Mouse (Mus musculus): ENCODE results near the gene Cyb5r3.

Cyb5r3 gene

DNA sequence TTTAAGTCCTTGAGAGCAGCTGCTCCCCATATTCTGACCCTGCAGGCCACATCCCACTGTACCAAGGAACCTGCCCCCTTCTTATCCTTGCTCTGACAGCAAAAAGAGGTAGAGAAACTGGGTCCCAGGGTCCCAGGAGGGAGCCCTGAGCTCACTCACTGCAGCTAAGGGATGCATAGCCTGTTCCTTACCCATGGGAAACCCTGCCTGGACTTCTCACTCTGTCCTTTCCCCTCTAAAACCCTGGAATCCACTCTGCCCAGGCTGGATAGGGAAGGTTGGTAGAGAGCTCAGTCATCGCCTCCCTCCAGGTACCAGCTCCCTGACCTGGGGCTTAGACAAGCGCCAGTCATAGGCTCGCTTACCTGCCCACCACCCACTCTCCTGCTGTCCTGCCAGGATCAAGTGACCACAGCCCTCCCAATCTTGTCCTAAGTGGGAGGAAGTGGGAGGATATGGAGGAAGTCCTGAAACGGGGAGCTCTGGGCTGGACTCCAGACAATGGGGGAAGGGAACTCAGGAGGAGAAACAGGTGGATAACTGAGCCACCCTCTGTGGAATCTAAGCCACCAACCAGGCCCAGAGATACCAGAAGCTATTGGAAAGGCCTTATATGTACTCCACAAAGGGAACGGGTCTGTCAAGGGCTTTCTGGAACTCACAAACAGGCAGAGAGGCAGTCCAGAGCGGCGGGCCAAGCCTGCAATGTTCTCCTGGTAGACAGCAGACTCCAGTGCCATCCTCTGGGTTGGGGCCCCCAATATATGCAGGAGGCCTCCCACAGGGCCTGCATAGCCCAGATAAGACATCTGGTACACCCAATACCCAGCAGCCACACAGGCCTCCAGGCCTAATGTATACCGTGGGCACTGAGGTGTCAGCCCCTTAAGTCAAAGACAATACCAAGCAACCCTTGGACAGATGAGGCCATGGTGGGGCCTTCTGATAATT, 2.3 kb downstream of the Cyb5r3 start:
- DNase-seq (ENCODE audit: low spot score in 2 of 2), result peak; percentile 82 to 86

DNA sequence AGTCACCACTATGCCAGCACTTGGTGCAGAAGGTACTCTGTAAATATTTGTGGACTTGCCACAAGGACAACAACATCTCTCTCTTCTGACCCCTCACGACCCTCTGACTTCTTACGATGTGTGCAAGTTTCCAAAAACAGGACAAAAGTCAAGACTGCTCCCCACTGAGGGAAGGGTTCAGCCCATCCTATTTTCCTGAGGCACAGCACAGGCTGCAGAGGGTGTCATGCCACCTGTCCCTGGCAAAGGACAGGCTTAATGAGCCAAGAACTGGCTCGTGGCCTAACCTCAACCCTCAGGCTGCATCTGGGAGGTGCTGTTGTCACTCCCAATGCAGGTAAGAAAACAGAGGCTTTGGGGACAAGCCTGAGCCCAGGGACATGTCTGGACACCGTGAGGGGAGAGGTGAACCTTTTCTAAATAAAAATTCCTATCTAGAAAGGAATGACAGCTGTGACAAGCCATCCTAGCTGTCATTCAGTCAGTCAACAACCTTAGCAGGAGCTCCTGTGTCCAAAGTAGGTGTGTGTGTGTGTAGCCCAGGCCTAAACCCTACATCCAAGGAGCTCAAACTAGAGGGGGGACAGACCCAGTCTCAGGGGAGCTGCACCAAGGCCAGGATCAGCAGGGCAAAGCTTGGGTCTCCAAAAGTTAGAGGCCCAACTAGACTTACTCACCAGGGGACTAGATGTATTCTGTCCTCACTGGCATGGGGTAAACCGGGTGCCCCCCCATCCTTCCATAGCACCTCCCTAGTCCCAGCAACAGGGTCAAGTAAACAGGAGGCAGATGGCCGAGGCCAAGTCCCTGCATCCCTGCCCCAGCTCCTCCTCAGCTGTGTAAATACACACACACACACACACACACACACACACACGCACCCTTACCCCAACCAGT, 3.3 kb downstream of the Cyb5r3 start:
- DNase-seq (ENCODE audit: low spot score in 2 of 2), result peak in 1 of 2 experiments; percentile 67

DNA sequence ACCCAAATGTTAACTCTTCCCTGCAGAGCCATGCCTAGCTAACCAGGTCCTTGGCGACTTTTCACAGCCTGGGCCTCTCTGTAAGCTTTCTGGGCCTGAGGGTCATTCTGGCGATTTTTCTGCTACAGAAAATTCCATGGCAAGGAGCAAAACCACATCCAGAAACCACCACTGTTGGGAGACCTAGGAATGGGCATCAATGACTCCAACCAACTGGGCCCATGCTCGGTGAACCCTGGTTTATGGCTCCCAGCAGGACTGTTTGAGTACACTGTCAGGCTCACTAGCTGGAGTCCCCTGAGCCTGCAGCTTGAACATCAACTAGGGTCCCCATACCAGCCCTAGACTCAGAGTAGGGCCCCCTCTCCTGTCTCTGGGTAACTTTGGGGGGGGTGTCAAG, 4.1 kb downstream of the Cyb5r3 start:
- DNase-seq (ENCODE audit: low spot score in 2 of 2), result peak in 1 of 2 experiments; percentile 59

DNA sequence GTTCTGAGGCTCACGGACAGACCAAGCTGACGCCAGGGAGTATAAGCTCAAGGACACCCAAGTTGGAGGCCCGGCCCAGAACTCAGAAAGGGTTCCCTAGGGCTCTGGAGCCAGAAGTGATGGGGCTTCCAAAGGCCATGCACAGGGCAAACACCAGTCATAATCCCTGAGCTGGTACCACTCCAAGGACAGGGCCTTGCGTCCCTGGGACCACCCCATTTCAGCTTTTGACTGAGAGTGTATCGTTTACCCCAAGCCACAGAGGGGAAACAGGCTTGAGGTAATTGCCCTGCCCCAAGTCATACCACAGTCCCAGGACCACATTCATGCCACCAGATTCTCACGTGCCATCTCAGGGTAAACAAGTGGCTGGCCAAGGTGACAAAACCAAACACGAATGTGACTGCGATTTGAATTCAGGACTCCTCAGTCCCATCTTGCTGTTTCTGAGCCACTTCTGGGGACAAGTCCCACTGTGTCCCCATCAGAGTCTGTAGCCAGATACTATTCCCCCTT, 4.8 kb downstream of the Cyb5r3 start:
- DNase-seq (ENCODE audit: low spot score in 2 of 2), result peak in 1 of 2 experiments; percentile 59

- peak in 1 of 2 experiments; percentile 59 for DNase-seq (ENCODE audit: low spot score in 2 of 2)
Measured at GRCm38 (mm10) chr15:83167126-83167525, 5.3 kb downstream of the Cyb5r3 start.

- DNase-seq (ENCODE audit: low spot score in 2 of 2), result peak in 1 of 2 experiments; percentile 61
Measured at GRCm38 (mm10) chr15:83166642-83167041, 5.8 kb downstream of the Cyb5r3 start.

DNA sequence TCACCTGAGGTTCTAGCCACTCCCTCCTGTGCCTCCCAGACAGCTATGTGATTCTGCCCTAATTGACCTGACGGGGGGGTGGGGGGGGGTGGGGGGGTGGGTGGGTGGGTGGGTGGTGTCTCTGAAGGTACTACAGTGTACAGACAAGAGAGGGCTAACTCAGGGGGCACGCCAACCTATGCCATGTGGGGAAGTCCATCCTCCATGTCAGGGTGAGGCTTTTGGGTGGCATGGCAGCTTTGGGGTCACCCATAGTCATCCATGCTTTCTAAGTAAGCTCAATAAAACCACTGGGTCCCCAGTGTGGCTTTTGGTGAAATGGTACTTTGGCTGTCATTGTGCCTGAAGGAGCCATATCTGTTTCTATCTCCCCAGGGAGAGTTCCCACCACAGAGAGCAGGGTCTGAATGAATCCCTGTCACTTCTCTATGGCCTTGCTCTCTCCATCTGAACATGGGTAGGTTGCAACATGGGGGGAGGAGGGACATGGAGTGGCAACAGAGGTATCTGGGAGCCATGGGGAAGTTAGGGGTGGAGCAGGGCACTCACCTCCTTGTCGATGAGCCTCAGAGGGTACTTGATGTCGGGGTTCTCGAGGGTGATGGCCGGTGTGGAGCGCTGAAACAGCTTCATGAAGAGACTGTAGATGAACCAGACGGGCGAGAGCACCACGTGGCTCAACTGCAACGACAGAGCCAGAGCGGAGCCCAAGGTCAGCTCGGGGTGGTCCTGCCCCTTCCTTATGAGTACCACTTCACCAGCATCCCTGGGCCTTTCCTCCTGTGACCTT, 6.7 kb downstream of the Cyb5r3 start:
- peak in 1 of 2 experiments; percentile 59 for DNase-seq (ENCODE audit: low spot score in 2 of 2)

- DNase-seq (ENCODE audit: low spot score in 2 of 2), result peak in 1 of 2 experiments; percentile 64
Measured at GRCm38 (mm10) chr15:83164971-83165471, 7.4 kb downstream of the Cyb5r3 start.

GRCm38 (mm10) chr15:83162818-83163485, 9.4 kb downstream of the Cyb5r3 start:
- peak in 1 of 2 experiments; percentile 51 for DNase-seq (ENCODE audit: low spot score in 2 of 2)

- no peak for DNase-seq (ENCODE audit: low spot score in 2 of 2)
Measured at GRCm38 (mm10) chr15:83162001-83162400, 10.4 kb downstream of the Cyb5r3 start.

- DNase-seq (ENCODE audit: low spot score in 2 of 2), result no peak
Measured at GRCm38 (mm10) chr15:83161062-83161748, 11.2 kb downstream of the Cyb5r3 start.

- DNase-seq (ENCODE audit: low spot score in 2 of 2), result no peak
Measured at GRCm38 (mm10) chr15:83160561-83160960, 11.8 kb downstream of the Cyb5r3 start.

- DNase-seq (ENCODE audit: low spot score in 2 of 2), result no peak
Measured at GRCm38 (mm10) chr15:83159823-83160222, 12.6 kb downstream of the Cyb5r3 start.

- no peak for DNase-seq (ENCODE audit: low spot score in 2 of 2)
Measured at GRCm38 (mm10) chr15:83158587-83159160, 13.7 kb downstream of the Cyb5r3 start.

DNA sequence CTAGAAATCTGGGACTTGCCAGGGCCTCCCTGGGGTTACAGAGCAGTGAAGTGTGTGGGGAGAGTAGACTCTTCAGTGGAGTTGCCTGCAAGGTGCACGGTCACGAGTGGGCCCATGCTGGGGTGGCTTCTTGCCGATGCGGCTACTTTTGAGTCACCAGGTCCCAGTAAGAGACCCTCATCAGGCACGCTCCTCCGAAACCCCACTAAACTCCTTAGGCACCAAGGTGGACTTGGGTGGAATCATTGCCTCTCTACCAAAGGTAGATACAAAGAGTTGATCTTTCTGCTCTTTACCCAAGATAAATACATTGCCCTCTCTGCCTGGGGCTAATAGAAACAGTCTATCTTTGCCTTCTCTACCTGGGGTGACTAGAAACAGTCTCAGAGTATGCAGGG, 14.7 kb downstream of the Cyb5r3 start:
- no peak for DNase-seq (ENCODE audit: low spot score in 2 of 2)

GRCm38 (mm10) chr15:83156929-83157666, 15.3 kb downstream of the Cyb5r3 start:
- DNase-seq (ENCODE audit: low spot score in 2 of 2), result peak; percentile 65 to 86

DNA sequence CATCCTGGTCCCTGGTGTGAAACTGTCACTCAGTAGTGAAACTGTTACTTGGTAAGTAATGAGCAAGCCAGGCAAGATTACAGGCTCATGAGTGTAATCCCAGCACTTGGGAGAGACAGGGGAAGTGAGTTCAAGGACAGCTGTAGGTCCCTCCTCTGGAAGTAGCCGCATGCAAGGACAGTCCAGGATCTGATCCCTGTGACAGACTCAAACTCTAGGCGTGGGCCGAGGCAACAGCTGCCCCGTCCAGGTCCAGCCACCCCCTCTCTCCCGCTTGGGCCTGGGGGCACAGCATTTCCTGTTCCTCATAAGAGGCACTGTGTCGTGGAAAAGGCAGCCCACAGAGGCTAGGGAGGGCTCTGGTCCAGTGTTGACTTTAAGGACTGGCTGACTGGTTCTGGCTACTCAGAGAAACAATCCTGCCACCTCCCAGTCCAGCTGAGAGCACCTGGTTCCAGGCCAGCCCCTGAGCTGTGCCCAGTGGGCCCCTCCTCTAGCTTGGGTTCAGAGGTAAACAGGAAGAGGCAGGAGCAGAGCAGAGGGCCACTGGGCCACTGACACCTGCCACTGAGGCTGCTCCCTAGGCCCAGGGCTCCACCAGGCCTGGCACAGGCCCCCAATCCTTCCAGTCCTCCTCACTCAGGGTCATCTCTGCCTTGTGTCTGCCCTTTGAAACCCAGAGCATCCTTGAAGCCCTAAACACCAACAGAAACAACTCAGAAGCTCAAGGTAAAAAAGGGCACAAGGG, 16.5 kb downstream of the Cyb5r3 start:
- no peak for DNase-seq (ENCODE audit: low spot score in 2 of 2)

GRCm38 (mm10) chr15:83154309-83154708, 18.1 kb downstream of the Cyb5r3 start:
- no peak for DNase-seq (ENCODE audit: low spot score in 2 of 2)
